Mouse (Mus musculus): ENCODE measurements around the gene Ddah2. TPM values are rescaled to one million over a fixed set of nuclear protein-coding genes. Genes with fewer than 3 reads are reported as not detected.

The Ddah2 gene
- polyA plus RNA-seq, 1 experiment from 2014 or later: 375 TPM

- Histone ChIP-seq H3K27ac (replicated peaks; ENCODE audit: low read depth, low read length) (no peak overlapping the region), H3K36me3 (ENCODE audit: control insufficient read depth, insufficient read depth, low read length) (peaks cover 34% of the 10 kb centered on the region), H3K4me3 (replicated peaks; ENCODE audit: low read depth, low read length) (no peak overlapping the region), H3K9ac (replicated peaks; ENCODE audit: low read length) (no peak overlapping the region), H3K9me3 (ENCODE audit: control insufficient read depth, low read length) (no peaks in the 10 kb centered on the region), H3K27me3 (ENCODE audit: control insufficient read depth, insufficient read depth, low read length) (no peaks in the 10 kb centered on the region), H3K4me1 (ENCODE audit: control insufficient read depth, insufficient read depth, low read length) (0 out of 2 replicates have a peak, but pooled peaks cover 3% of the 10 kb centered on the region), H3K4me2 (ENCODE audit: low read length) (peak overlapping the region; percentile 28)
- 66% methylated on average over 3 of the region's 3 CpGs for WGBS
- DNase-seq (peak; percentile 39), ATAC-seq (ENCODE audit: low FRiP score, low TSS enrichment) (no peak)
Observed at GRCm38 (mm10) chr17:35106522-35106921, 47.7 kb downstream of the Ddah2 start.

DNA sequence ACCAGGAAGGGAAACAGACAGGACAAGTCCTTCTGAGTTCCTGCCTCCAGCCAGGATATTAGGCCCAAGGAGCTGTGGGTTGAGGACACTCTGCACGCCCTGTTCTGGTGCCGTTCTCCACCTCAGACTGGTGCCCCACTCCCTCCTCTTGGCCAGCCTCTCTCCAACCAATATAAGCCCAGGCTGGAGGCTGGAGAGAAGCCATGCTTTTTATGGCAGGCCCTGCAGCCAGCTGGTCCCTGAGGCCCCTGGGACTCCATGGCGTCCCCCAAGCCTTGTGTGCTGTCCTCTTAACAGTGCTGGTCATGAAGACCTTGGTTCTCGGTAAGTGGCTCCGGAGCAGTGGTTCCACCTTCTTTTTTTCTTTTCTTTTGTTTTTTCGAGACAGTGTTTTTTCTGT lies 49.3 kb downstream of the Ddah2 start, which contains the start of gene Ly6g5c:
Gene Ly6g5c (plus strand): TSS at position 183 of the 400 bp plus-strand sequence.
- Histone ChIP-seq H3K36me3 (ENCODE audit: control insufficient read depth, insufficient read depth, low read length) (peaks cover 19% of the 10 kb centered on the region), H3K27ac (replicated peaks; ENCODE audit: low read depth, low read length) (no peak within 1 kb of the TSS), H3K9me3 (ENCODE audit: control insufficient read depth, low read length) (no peaks in the 10 kb centered on the region), H3K4me2 (ENCODE audit: low read length) (no peak within 1 kb of the TSS), H3K27me3 (ENCODE audit: control insufficient read depth, insufficient read depth, low read length) (no peaks in the 10 kb centered on the region), H3K4me3 (replicated peaks; ENCODE audit: low read depth, low read length) (no peak within 1 kb of the TSS), H3K9ac (replicated peaks; ENCODE audit: low read length) (no peak within 1 kb of the TSS), H3K4me1 (ENCODE audit: control insufficient read depth, insufficient read depth, low read length) (0 out of 2 replicates have a peak, but pooled peaks cover 3% of the 10 kb centered on the region)
- DNase-seq: no peak
- no peak for ATAC-seq (ENCODE audit: low FRiP score, low TSS enrichment)
- 82% methylated on average over 6 of the region's 6 CpGs for WGBS

Other genes with a start within 250 kb of the Ddah2 start
- gene Stk19, start 222.1 kb upstream of the Ddah2 start, polyA plus RNA-seq (2014; fragmentation: Nextera tagmentation; extraction: Ambion mirVana): 32.1 and 39.3 TPM in 2 replicates
- 66.6 and 68.6 TPM in 2 replicates for gene Dxo, start 222.0 kb upstream of the Ddah2 start, polyA plus RNA-seq (2014; fragmentation: Nextera tagmentation; extraction: Ambion mirVana)
- 47.7 and 55.5 TPM in 2 replicates for gene Skiv2l, start 208.8 kb upstream of the Ddah2 start, polyA plus RNA-seq (2014; fragmentation: Nextera tagmentation; extraction: Ambion mirVana)
- gene Nelfe, start 208.6 kb upstream of the Ddah2 start, polyA plus RNA-seq (2014; fragmentation: Nextera tagmentation; extraction: Ambion mirVana): 75.5 and 85.3 TPM in 2 replicates
- gene Cfb, start 196.5 kb upstream of the Ddah2 start, polyA plus RNA-seq (2014; fragmentation: Nextera tagmentation; extraction: Ambion mirVana): 1.8 and 3.0 TPM in 2 replicates
- gene Zbtb12, start 179.6 kb upstream of the Ddah2 start, polyA plus RNA-seq (2014; fragmentation: Nextera tagmentation; extraction: Ambion mirVana): 3.0 and 6.8 TPM in 2 replicates
- not detected in 2 replicates for gene Gm20547, start 177.0 kb upstream of the Ddah2 start, polyA plus RNA-seq (2014; fragmentation: Nextera tagmentation; extraction: Ambion mirVana)
- 2.1 and 3.6 TPM in 2 replicates for gene C2, start 160.8 kb upstream of the Ddah2 start, polyA plus RNA-seq (2014; fragmentation: Nextera tagmentation; extraction: Ambion mirVana)
- 91.6 and 97.0 TPM in 2 replicates for gene Ehmt2, start 160.6 kb upstream of the Ddah2 start, polyA plus RNA-seq (2014; fragmentation: Nextera tagmentation; extraction: Ambion mirVana)
- not detected in 2 replicates for gene Slc44a4, start 144.6 kb upstream of the Ddah2 start, polyA plus RNA-seq (2014; fragmentation: Nextera tagmentation; extraction: Ambion mirVana)
- 25.1 and 28.2 TPM in 2 replicates for gene Neu1, start 127.8 kb upstream of the Ddah2 start, polyA plus RNA-seq (2014; fragmentation: Nextera tagmentation; extraction: Ambion mirVana)
- 0.17 and 0.53 TPM in 2 replicates for gene Hspa1b, start 99.8 kb upstream of the Ddah2 start, polyA plus RNA-seq (2014; fragmentation: Nextera tagmentation; extraction: Ambion mirVana)
- 1.1 and 2.3 TPM in 2 replicates for gene Gm20481, start 89.1 kb upstream of the Ddah2 start, polyA plus RNA-seq (2014; fragmentation: Nextera tagmentation; extraction: Ambion mirVana)
- 5.6 and 8.1 TPM in 2 replicates for gene Hspa1a, start 86.9 kb upstream of the Ddah2 start, polyA plus RNA-seq (2014; fragmentation: Nextera tagmentation; extraction: Ambion mirVana)
- 1.6 and 2.3 TPM in 2 replicates for gene Hspa1l, start 86.3 kb upstream of the Ddah2 start, polyA plus RNA-seq (2014; fragmentation: Nextera tagmentation; extraction: Ambion mirVana)
- 103 and 110 TPM in 2 replicates for gene Lsm2, start 77.2 kb upstream of the Ddah2 start, polyA plus RNA-seq (2014; fragmentation: Nextera tagmentation; extraction: Ambion mirVana)
- 43.4 and 51.1 TPM in 2 replicates for gene Vars, start 58.0 kb upstream of the Ddah2 start, polyA plus RNA-seq (2014; fragmentation: Nextera tagmentation; extraction: Ambion mirVana)
- 0.12 and 0.16 TPM in 2 replicates for gene Vwa7, start 42.5 kb upstream of the Ddah2 start, polyA plus RNA-seq (2014; fragmentation: Nextera tagmentation; extraction: Ambion mirVana)
- 2.0 and 2.2 TPM in 2 replicates for gene Sapcd1, start 31.0 kb upstream of the Ddah2 start, polyA plus RNA-seq (2014; fragmentation: Nextera tagmentation; extraction: Ambion mirVana)
- 2.1 and 2.8 TPM in 2 replicates for gene Msh5, start 12.3 kb upstream of the Ddah2 start, polyA plus RNA-seq (2014; fragmentation: Nextera tagmentation; extraction: Ambion mirVana)
- gene Clic1, start 9.1 kb upstream of the Ddah2 start, polyA plus RNA-seq (2014; fragmentation: Nextera tagmentation; extraction: Ambion mirVana): 17.7 and 22.8 TPM in 2 replicates
- gene Ly6g6c, start 6.4 kb downstream of the Ddah2 start, polyA plus RNA-seq (2014; fragmentation: Nextera tagmentation; extraction: Ambion mirVana): not detected in 2 replicates
- 0.11 and 0.21 TPM in 2 replicates for gene Mpig6b, start 7.1 kb downstream of the Ddah2 start, polyA plus RNA-seq (2014; fragmentation: Nextera tagmentation; extraction: Ambion mirVana)
- 0.62 TPM in 1 of 2 replicates, not detected in the other for gene Ly6g6e, start 17.9 kb downstream of the Ddah2 start, polyA plus RNA-seq (2014; fragmentation: Nextera tagmentation; extraction: Ambion mirVana)
- 0.78 and 1.5 TPM in 2 replicates for gene Ly6g6d, start 19.0 kb downstream of the Ddah2 start, polyA plus RNA-seq (2014; fragmentation: Nextera tagmentation; extraction: Ambion mirVana)
- not detected in 2 replicates for gene Ly6g6f, start 26.6 kb downstream of the Ddah2 start, polyA plus RNA-seq (2014; fragmentation: Nextera tagmentation; extraction: Ambion mirVana)
- 79.4 and 86.0 TPM in 2 replicates for gene Abhd16a, start 30.2 kb downstream of the Ddah2 start, polyA plus RNA-seq (2014; fragmentation: Nextera tagmentation; extraction: Ambion mirVana)
- not detected in 2 replicates for gene Ly6g5c, start 49.2 kb downstream of the Ddah2 start, polyA plus RNA-seq (2014; fragmentation: Nextera tagmentation; extraction: Ambion mirVana)
- gene Ly6g5b, start 56.4 kb downstream of the Ddah2 start, polyA plus RNA-seq (2014; fragmentation: Nextera tagmentation; extraction: Ambion mirVana): 1.3 TPM in 2 replicates
- 24.2 and 25.4 TPM in 2 replicates for gene Gpank1, start 62.4 kb downstream of the Ddah2 start, polyA plus RNA-seq (2014; fragmentation: Nextera tagmentation; extraction: Ambion mirVana)
- gene Csnk2b, start 63.0 kb downstream of the Ddah2 start, polyA plus RNA-seq (2014; fragmentation: Nextera tagmentation; extraction: Ambion mirVana): 328 and 334 TPM in 2 replicates
- 6.0 and 6.8 TPM in 2 replicates for gene D17H6S53E, start 67.3 kb downstream of the Ddah2 start, polyA plus RNA-seq (2014; fragmentation: Nextera tagmentation; extraction: Ambion mirVana)
- 0.57 TPM in 1 of 2 replicates, not detected in the other for gene Apom, start 73.0 kb downstream of the Ddah2 start, polyA plus RNA-seq (2014; fragmentation: Nextera tagmentation; extraction: Ambion mirVana)
- gene Bag6, start 76.1 kb downstream of the Ddah2 start, polyA plus RNA-seq (2014; fragmentation: Nextera tagmentation; extraction: Ambion mirVana): 122 and 136 TPM in 2 replicates
- 191 and 194 TPM in 2 replicates for gene Prrc2a, start 105.9 kb downstream of the Ddah2 start, polyA plus RNA-seq (2014; fragmentation: Nextera tagmentation; extraction: Ambion mirVana)
- gene Aif1, start 117.0 kb downstream of the Ddah2 start, polyA plus RNA-seq (2014; fragmentation: Nextera tagmentation; extraction: Ambion mirVana): 3.3 and 8.8 TPM in 2 replicates
- 3.8 and 9.0 TPM in 2 replicates for gene Lst1, start 129.4 kb downstream of the Ddah2 start, polyA plus RNA-seq (2014; fragmentation: Nextera tagmentation; extraction: Ambion mirVana)
- 0.74 and 0.84 TPM in 2 replicates for gene Ltb, start 135.4 kb downstream of the Ddah2 start, polyA plus RNA-seq (2014; fragmentation: Nextera tagmentation; extraction: Ambion mirVana)
- not detected in 2 replicates for gene Tnf, start 143.0 kb downstream of the Ddah2 start, polyA plus RNA-seq (2014; fragmentation: Nextera tagmentation; extraction: Ambion mirVana)
- gene Lta, start 146.3 kb downstream of the Ddah2 start, polyA plus RNA-seq (2014; fragmentation: Nextera tagmentation; extraction: Ambion mirVana): 0.20 and 0.73 TPM in 2 replicates
- gene Gm16181, start 161.8 kb downstream of the Ddah2 start, polyA plus RNA-seq (2014; fragmentation: Nextera tagmentation; extraction: Ambion mirVana): not detected in 2 replicates
- 78.1 and 99.0 TPM in 2 replicates for gene Atp6v1g2, start 174.6 kb downstream of the Ddah2 start, polyA plus RNA-seq (2014; fragmentation: Nextera tagmentation; extraction: Ambion mirVana)
- 3.8 and 7.3 TPM in 2 replicates for gene Nfkbil1, start 176.8 kb downstream of the Ddah2 start, polyA plus RNA-seq (2014; fragmentation: Nextera tagmentation; extraction: Ambion mirVana)
- gene Ddx39b, start 182.7 kb downstream of the Ddah2 start, polyA plus RNA-seq (2014; fragmentation: Nextera tagmentation; extraction: Ambion mirVana): 386 and 390 TPM in 2 replicates
- 68.5 and 74.3 TPM in 2 replicates for gene H2-D1, start 203.7 kb downstream of the Ddah2 start, polyA plus RNA-seq (2014; fragmentation: Nextera tagmentation; extraction: Ambion mirVana)

All from midbrain, embryonic 14.5 days (tissue).